Mouse (Mus musculus): Measurements from ENCODE around the gene Tmem178b. TPM values are rescaled to one million over a fixed set of nuclear protein-coding genes. Genes with fewer than 3 reads are reported as not detected.
A peak's percentile ranks its signal among the peaks of the same experiment; 100 is the strongest.

Tmem178b gene
- total RNA-seq, 1 experiment, result 0.04 TPM

- Histone ChIP-seq H3K27ac (ENCODE audit: insufficient read depth, low read depth, low read length, poor library complexity, severe bottlenecking) (no peak overlapping the region), H3K4me1 (ENCODE audit: control insufficient read depth in 2 of 2, insufficient read depth in 2 of 2, low read length in 2 of 2, poor library complexity in 1 of 2) (peaks cover 4% of the 10 kb centered on the region in 2 experiments; a peak in 3 of 4 replicates), H3K4me3 (ENCODE audit: insufficient read depth in 1 of 2, low read depth in 1 of 2, low read length in 2 of 2, poor library complexity in 1 of 2, severe bottlenecking in 1 of 2) (peak overlapping the region; percentile 64 to 82), H3K36me3 (ENCODE audit: control insufficient read depth, insufficient read depth, low read length, poor library complexity, severe bottlenecking) (no peaks in the 10 kb centered on the region), H3K9me3 (ENCODE audit: control insufficient read depth, insufficient read depth, low read depth, low read length) (no peaks in the 10 kb centered on the region), H3K9ac (ENCODE audit: insufficient read depth, low read depth, low read length, poor library complexity, severe bottlenecking) (peak overlapping the region; percentile 55; the same call in 1 of the 2 replicates)
- no peak for TF ChIP-seq ZC3H11A (IDR thresholded peaks at IDR 0.05; ENCODE audit: borderline replicate concordance, low read depth, low read length)
- no peak for TF ChIP-seq CHD2 (IDR thresholded peaks at IDR 0.05; ENCODE audit: low read depth, low read length)
- no peak for TF ChIP-seq ZNF384 (IDR thresholded peaks at IDR 0.05; ENCODE audit: low read depth, low read length)
- TF ChIP-seq MAFK (IDR thresholded peaks at IDR 0.05; ENCODE audit: insufficient read depth, low read depth, low read length), result no peak
- no peak for TF ChIP-seq HCFC1 (IDR thresholded peaks at IDR 0.05; ENCODE audit: borderline replicate concordance, insufficient read depth, low read length)
- no peak for DNase-seq (ENCODE audit: low read depth, low spot score)
- in situ Hi-C loops (cut with MboI; ENCODE audit: low sequenced_read_pairs in 2 of 2, unreplicated experiment in 2 of 2), result no loop called here
These were observed 668 bp upstream of the Tmem178b start for GRCm38 (mm10) chr6:39872306-39872900.

GRCm38 (mm10) chr6:39875186-39875585, 2.1 kb downstream of the Tmem178b start:
- Histone ChIP-seq H3K4me1 (ENCODE audit: control insufficient read depth in 2 of 2, insufficient read depth in 2 of 2, low read length in 2 of 2, poor library complexity in 1 of 2) (peaks cover 4% of the 10 kb centered on the region in 2 experiments; a peak in 3 of 4 replicates), H3K9ac (ENCODE audit: insufficient read depth, low read depth, low read length, poor library complexity, severe bottlenecking) (no peak overlapping the region), H3K9me3 (ENCODE audit: control insufficient read depth, insufficient read depth, low read depth, low read length) (no peaks in the 10 kb centered on the region), H3K4me3 (ENCODE audit: insufficient read depth in 1 of 2, low read depth in 1 of 2, low read length in 2 of 2, poor library complexity in 1 of 2, severe bottlenecking in 1 of 2) (no peak overlapping the region), H3K27ac (ENCODE audit: insufficient read depth, low read depth, low read length, poor library complexity, severe bottlenecking) (no peak overlapping the region), H3K36me3 (ENCODE audit: control insufficient read depth, insufficient read depth, low read length, poor library complexity, severe bottlenecking) (no peaks in the 10 kb centered on the region)
- in situ Hi-C loops (cut with MboI; ENCODE audit: low sequenced_read_pairs in 2 of 2, unreplicated experiment in 2 of 2), result no loop called here
- DNase-seq (ENCODE audit: low read depth, low spot score), result no peak
- TF ChIP-seq ZNF384 (IDR thresholded peaks at IDR 0.05; ENCODE audit: low read depth, low read length) (no peak), ZC3H11A (IDR thresholded peaks at IDR 0.05; ENCODE audit: borderline replicate concordance, low read depth, low read length) (no peak), HCFC1 (IDR thresholded peaks at IDR 0.05; ENCODE audit: borderline replicate concordance, insufficient read depth, low read length) (no peak), CHD2 (IDR thresholded peaks at IDR 0.05; ENCODE audit: low read depth, low read length) (no peak), MAFK (IDR thresholded peaks at IDR 0.05; ENCODE audit: insufficient read depth, low read depth, low read length) (no peak)

- TF ChIP-seq ZNF384 (IDR thresholded peaks at IDR 0.05; ENCODE audit: low read depth, low read length) (peak; percentile 88), CHD2 (IDR thresholded peaks at IDR 0.05; ENCODE audit: low read depth, low read length) (no peak), MAFK (IDR thresholded peaks at IDR 0.05; ENCODE audit: insufficient read depth, low read depth, low read length) (no peak), ZC3H11A (IDR thresholded peaks at IDR 0.05; ENCODE audit: borderline replicate concordance, low read depth, low read length) (no peak), HCFC1 (IDR thresholded peaks at IDR 0.05; ENCODE audit: borderline replicate concordance, insufficient read depth, low read length) (no peak)
- H3K4me1 ChIP-seq (ENCODE audit: control insufficient read depth in 2 of 2, insufficient read depth in 2 of 2, low read length in 2 of 2, poor library complexity in 1 of 2), result 0 out of 4 replicates have a peak, but pooled peaks cover 0 to 3% of the 10 kb centered on the region in 2 experiments
- no peak for DNase-seq (ENCODE audit: low read depth, low spot score)
- H3K27ac ChIP-seq (ENCODE audit: insufficient read depth, low read depth, low read length, poor library complexity, severe bottlenecking), result no peak overlapping the region
- no peak overlapping the region for H3K9ac ChIP-seq (ENCODE audit: insufficient read depth, low read depth, low read length, poor library complexity, severe bottlenecking)
- no peak overlapping the region for H3K4me3 ChIP-seq (ENCODE audit: insufficient read depth in 1 of 2, low read depth in 1 of 2, low read length in 2 of 2, poor library complexity in 1 of 2, severe bottlenecking in 1 of 2)
- no peaks in the 10 kb centered on the region for H3K9me3 ChIP-seq (ENCODE audit: control insufficient read depth, insufficient read depth, low read depth, low read length)
- in situ Hi-C loops (cut with MboI; ENCODE audit: low sequenced_read_pairs in 2 of 2, unreplicated experiment in 2 of 2), result no loop called here
- no peaks in the 10 kb centered on the region for H3K36me3 ChIP-seq (ENCODE audit: control insufficient read depth, insufficient read depth, low read length, poor library complexity, severe bottlenecking)
These were observed 3.4 kb downstream of the Tmem178b start for GRCm38 (mm10) chr6:39876444-39876843.

GRCm38 (mm10) chr6:39890811-39891210, 17.7 kb downstream of the Tmem178b start:
- no peaks in the 10 kb centered on the region for H3K9me3 ChIP-seq (ENCODE audit: control insufficient read depth, insufficient read depth, low read depth, low read length)
- TF ChIP-seq ZC3H11A (IDR thresholded peaks at IDR 0.05; ENCODE audit: borderline replicate concordance, low read depth, low read length), result no peak
- in situ Hi-C loops (cut with MboI; ENCODE audit: low sequenced_read_pairs in 2 of 2, unreplicated experiment in 2 of 2), result no loop called here
- no peak overlapping the region for H3K27ac ChIP-seq (ENCODE audit: insufficient read depth, low read depth, low read length, poor library complexity, severe bottlenecking)
- H3K36me3 ChIP-seq (ENCODE audit: control insufficient read depth, insufficient read depth, low read length, poor library complexity, severe bottlenecking), result no peaks in the 10 kb centered on the region
- peaks cover 0 to 3% of the 10 kb centered on the region in 2 experiments; a peak in 2 of 4 replicates for H3K4me1 ChIP-seq (ENCODE audit: control insufficient read depth in 2 of 2, insufficient read depth in 2 of 2, low read length in 2 of 2, poor library complexity in 1 of 2)
- no peak overlapping the region for H3K9ac ChIP-seq (ENCODE audit: insufficient read depth, low read depth, low read length, poor library complexity, severe bottlenecking)
- no peak overlapping the region for H3K4me3 ChIP-seq (ENCODE audit: insufficient read depth in 1 of 2, low read depth in 1 of 2, low read length in 2 of 2, poor library complexity in 1 of 2, severe bottlenecking in 1 of 2)
- DNase-seq (ENCODE audit: low read depth, low spot score), result no peak

GRCm38 (mm10) chr6:39896500-39896899, 23.4 kb downstream of the Tmem178b start:
- Histone ChIP-seq H3K9me3 (ENCODE audit: control insufficient read depth, insufficient read depth, low read depth, low read length) (no peaks in the 10 kb centered on the region), H3K4me1 (ENCODE audit: control insufficient read depth in 2 of 2, insufficient read depth in 2 of 2, low read length in 2 of 2, poor library complexity in 1 of 2) (peaks cover 0 to under 1% of the 10 kb centered on the region in 2 experiments; a peak in 1 of 4 replicates), H3K4me3 (ENCODE audit: insufficient read depth in 1 of 2, low read depth in 1 of 2, low read length in 2 of 2, poor library complexity in 1 of 2, severe bottlenecking in 1 of 2) (no peak overlapping the region), H3K36me3 (ENCODE audit: control insufficient read depth, insufficient read depth, low read length, poor library complexity, severe bottlenecking) (no peaks in the 10 kb centered on the region), H3K9ac (ENCODE audit: insufficient read depth, low read depth, low read length, poor library complexity, severe bottlenecking) (no peak overlapping the region), H3K27ac (ENCODE audit: insufficient read depth, low read depth, low read length, poor library complexity, severe bottlenecking) (no peak overlapping the region)
- DNase-seq (ENCODE audit: low read depth, low spot score), result no peak
- in situ Hi-C loops (cut with MboI; ENCODE audit: low sequenced_read_pairs in 2 of 2, unreplicated experiment in 2 of 2), result no loop called here
- TF ChIP-seq ZNF384 (IDR thresholded peaks at IDR 0.05; ENCODE audit: low read depth, low read length) (no peak), HCFC1 (IDR thresholded peaks at IDR 0.05; ENCODE audit: borderline replicate concordance, insufficient read depth, low read length) (no peak), MAFK (IDR thresholded peaks at IDR 0.05; ENCODE audit: insufficient read depth, low read depth, low read length) (no peak), ZC3H11A (IDR thresholded peaks at IDR 0.05; ENCODE audit: borderline replicate concordance, low read depth, low read length) (no peak), CHD2 (IDR thresholded peaks at IDR 0.05; ENCODE audit: low read depth, low read length) (no peak)

Measured in ES-E14 (cell line).